Mouse (Mus musculus) thymus, postnatal 25 days (tissue): ENCODE measurements around the gene Selenos.

Source experiments
- DNase-seq: peaks from one replicate; pipeline ENCODE4 v3.0.0; 2022

Gene Selenos

GRCm38 (mm10) chr7:66087652-66088051 lies 8.2 kb downstream of the Selenos start:
- no peak for DNase-seq

GRCm38 (mm10) chr7:66088077-66088476 lies 8.6 kb downstream of the Selenos start:
- DNase-seq, result no peak

- no peak for DNase-seq
These were observed 11.3 kb downstream of the Selenos start for GRCm38 (mm10) chr7:66090676-66091190.

- no peak for DNase-seq
These were observed 12.1 kb downstream of the Selenos start for GRCm38 (mm10) chr7:66091553-66091952.

DNA sequence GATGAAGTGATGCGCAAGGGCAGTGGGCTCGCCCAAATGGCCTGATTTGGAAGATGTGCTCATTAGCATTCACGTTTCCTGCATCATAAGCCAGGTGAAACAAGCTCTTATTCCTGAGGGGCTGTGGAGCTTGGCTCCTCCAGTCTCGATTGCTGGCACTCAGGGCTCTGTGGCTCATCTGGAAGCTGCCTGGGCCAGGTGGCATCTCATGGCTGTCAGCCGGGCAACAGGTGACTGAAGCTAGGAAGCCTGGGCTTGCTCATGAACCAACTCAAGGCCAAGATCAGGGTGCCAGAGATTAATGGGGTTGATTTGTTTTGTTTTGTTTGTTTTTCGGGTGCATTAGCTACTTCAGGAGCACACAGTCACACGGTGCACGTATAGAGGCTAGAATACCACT lies 13.2 kb downstream of the Selenos start:
- DNase-seq, result no peak

DNA sequence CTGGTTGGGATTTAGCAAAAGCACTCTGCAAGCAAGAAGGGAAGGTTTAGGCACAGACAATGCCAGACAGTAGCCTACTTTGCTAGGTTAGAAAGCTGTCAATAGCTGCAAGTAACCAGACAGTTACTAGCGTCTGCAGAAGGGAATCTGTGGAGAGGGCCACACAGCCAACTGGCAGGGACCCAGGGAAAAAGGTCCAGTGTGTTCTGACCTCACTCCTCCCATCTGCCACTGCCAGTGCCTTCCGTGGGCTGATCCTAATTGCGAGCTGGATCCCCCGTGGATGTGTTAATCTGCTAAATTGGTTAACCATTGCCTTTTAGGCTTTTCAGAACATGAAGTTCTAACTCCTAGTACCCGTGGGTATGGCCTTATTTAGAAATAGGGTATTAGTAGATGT lies 14.7 kb downstream of the Selenos start:
- no peak for DNase-seq

GRCm38 (mm10) chr7:66098803-66099202 lies 19.4 kb downstream of the Selenos start:
- DNase-seq, result no peak

- no peak for DNase-seq
These were observed 22.4 kb downstream of the Selenos start for GRCm38 (mm10) chr7:66101866-66102265.

DNA sequence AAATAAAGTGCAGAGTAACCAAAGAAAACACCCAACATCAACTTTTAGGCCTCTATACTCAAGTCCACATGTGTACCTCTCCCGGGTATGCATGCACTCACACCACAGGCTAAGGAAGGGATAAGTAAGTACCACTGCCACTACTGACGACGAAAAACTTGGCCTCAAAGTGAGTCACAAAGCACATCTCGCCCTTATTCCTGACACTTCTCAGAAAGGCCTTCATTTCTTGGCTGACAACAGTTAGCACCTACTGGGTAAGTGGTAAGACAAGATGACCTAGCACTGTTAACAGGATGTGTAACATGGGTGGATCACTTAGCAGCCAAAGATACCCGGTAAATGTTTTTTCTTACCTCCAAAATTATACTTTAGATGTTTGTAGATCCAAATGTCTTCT lies 25.1 kb downstream of the Selenos start:
- no peak for DNase-seq

GRCm38 (mm10) chr7:66105771-66106170 lies 26.3 kb downstream of the Selenos start:
- no peak for DNase-seq

DNA sequence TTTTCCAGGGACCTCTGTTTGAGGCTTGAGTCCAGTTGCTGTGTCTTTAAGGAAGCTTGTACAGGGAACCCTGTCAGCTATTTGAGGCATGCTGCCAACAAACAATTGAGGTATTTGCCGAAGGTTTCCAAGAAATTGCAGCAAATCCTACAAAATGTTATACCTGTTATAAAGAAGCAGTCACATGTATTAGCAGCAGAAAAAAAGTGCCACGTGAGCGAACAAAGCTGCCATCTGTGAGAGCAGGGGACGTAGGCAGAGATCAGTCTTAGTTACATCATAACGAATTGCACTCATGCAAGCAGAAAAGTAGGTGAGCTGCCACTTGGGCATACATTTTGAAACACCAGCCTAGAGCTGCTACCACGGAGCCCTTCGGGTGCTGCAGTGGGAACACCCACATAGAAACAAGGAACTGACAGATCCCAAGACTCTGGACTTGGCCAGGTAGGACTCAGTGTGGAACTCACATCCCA lies 27.2 kb downstream of the Selenos start:
- no peak for DNase-seq

- DNase-seq, result no peak
These were observed 27.8 kb downstream of the Selenos start for GRCm38 (mm10) chr7:66107206-66107605.

DNA sequence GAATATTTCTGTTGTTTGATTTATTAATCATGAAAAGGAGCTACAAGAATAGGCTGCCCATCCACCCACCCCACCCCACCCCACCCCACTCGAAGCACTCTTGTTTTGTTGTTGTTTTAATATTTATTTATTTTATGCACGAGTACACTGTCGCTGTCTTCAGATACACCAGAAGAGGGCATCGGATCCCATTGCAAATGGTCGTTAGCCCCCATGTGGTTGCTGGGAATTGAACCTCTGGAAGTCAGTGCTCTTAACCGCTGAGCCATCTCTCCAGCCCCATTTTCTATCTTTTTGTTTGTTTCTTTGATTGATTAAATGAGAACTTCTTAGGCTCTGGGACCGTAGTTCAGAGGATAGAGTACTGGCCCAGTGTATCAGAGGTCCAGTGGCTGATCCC lies 28.5 kb downstream of the Selenos start:
- DNase-seq, result peak; percentile 29

DNA sequence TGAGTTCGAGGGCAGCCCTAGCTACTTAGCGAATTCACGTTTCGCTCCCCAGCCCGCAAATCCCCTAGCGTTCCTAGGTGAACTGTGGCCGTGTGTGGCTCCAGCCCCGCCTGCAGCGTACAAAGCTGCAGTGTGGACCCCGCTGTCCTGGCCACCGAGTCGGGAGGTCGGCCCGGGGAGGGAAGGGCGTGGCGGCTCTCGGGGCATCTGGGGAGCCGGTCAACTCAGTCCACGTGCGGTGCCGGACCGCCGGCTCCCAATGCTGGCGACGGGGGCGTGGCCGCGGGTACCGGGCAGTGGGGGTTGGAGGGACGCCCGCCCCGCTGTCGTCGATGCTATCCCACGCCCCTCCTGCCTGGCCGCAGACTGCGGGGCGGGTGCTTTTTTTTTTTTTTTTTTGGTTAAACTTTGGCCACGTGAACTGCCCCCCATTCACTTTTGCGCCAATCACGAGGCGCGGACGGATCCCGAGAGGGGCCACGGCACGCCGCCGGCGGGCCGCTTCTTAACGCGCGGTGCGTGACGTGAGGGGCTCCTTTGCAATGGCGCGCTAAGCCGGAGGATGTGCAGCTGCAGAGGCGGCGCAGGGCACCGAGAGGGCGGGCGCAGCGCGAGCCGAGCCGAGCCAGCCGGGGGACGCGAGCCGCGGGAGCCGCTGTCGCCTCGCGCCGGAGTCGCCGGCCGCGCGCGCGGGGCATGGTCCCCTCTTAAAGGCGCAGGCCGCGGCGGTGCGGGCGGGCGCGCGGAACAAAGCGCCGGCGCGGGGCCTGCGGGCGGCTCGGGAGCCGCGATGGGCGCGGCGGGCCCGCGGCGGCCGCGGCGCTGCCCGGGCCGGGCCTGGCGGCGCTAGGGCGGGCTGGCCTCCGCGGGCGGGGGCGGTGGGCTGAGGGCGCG lies 29.8 kb downstream of the Selenos start, which contains the start of gene Chsy1:
Gene Chsy1, plus strand, starts transcription at position 555 of the 894 bp plus-strand sequence.
- DNase-seq, result peak; percentile 91

DNA sequence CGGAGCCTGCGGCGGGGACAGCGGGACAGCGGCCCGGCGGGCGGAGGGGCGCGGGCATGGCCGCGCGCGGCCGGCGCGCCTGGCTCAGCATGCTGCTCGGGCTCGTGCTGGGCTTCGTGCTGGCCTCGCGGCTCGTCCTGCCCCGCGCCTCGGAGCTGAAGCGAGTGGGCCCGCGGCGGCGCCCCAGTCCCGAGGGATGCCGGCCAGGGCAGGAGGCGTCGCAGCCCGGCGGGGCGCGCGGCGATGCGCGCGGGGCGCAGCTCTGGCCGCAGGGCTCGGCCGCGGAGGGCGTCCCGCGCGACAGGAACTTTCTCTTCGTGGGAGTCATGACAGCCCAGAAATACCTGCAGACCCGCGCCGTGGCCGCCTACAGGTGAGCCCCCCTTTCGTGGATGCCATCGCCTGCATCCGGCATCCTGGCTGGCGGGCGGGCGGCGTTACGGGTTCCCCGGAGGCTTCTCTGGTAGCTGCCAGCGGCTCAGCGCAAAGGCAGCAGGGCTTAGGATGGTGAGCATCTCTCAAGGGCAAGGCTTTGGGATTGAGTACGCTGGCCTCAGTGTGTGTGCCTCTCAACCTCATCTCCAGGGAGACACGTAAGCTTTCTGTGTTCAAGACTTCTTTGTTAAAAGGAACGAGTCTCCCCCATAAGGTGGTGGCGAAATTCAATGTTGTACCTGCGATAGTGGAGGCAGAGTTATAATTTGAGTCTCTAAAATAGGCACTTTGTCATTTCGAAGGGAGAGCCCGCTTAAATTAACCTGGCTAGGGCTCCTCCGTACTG lies 30.6 kb downstream of the Selenos start:
- DNase-seq, result peak; percentile 65

DNA sequence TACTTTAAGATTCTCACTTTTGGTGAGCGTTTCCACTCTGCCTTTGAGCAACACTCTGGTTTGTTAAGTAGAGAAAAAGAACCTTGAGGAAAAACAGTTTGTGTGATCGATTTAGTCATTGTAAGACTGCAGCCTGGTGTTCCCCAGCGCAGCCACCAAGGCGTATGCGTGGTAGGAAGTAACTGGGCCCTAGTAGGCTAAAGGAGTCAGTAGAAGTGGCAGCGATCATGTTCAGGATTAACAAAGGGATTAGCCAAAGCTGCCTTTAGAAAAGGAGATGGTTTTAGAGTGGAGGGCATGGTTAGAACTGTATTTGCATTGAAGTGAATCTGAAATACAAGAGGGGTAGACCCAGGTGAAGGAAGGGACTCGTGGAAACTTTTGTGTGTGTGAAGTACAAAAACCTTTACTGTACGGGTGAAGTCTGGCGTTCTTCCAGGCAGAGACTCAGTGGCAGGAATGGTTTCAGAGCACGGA lies 31.2 kb downstream of the Selenos start:
- peak; percentile 15 for DNase-seq

GRCm38 (mm10) chr7:66111211-66111610 lies 31.8 kb downstream of the Selenos start:
- no peak for DNase-seq

- DNase-seq, result no peak
These were observed 34.1 kb downstream of the Selenos start for GRCm38 (mm10) chr7:66113561-66113960.

GRCm38 (mm10) chr7:66115821-66116343 lies 36.4 kb downstream of the Selenos start:
- DNase-seq, result peak; percentile 19

- no peak for DNase-seq
These were observed 37.5 kb downstream of the Selenos start for GRCm38 (mm10) chr7:66116906-66117482.

DNA sequence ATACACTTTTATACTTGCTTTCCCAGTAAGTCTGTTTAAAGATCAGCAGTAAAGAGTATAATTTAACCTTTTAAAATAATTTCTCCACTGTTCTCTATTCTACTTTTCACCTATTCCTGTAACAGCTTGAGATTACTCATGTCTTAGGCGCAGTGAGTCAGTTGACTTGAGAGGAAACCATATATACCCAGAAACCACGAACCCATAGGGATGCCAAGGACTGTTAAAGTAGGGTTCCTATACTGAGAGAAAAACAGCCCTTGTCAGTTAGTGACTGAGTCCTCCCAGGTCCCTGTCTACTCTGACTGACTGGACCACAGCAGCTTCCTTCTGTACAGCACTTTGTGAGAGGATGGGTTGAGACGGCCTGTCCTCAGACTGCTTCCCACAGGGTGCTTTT lies 38.6 kb downstream of the Selenos start:
- DNase-seq, result no peak

GRCm38 (mm10) chr7:66118796-66119195 lies 39.3 kb downstream of the Selenos start:
- no peak for DNase-seq

- DNase-seq, result no peak
These were observed 40.7 kb downstream of the Selenos start for GRCm38 (mm10) chr7:66120139-66120538.
